Mouse (Mus musculus) liver, postnatal 0 days (tissue): ENCODE data around the gene Syna. TPM values are rescaled to one million over a fixed set of nuclear protein-coding genes. Genes with fewer than 3 reads are reported as not detected.

ENCODE experiments used
- ATAC-seq: fragments of 200-750 bp; cut with Nextera tagmentation; 2 replicates; pipeline ENCODE4 v1.8.0; 2017; ENCODE audit warnings: mild to moderate bottlenecking, moderate library complexity
- DNase-seq: peaks from one replicate; pipeline ENCODE4 v3.0.0-alpha.2; 2016
- H3K27ac ChIP-seq: fragments of 300-500 bp; sonication (generic); 2 replicates; pipeline ENCODE4 v1.5.1; 2014; ENCODE audit warnings: antibody characterized with exemption, moderate library complexity, mild to moderate bottlenecking, low read depth
- H3K27me3 ChIP-seq: fragments of 300-500 bp; sonication (generic); 2 replicates; pipeline ENCODE4 v1.6.1; 2014; ENCODE audit warnings: low read length, control low read depth, mixed read lengths; ENCODE audit not compliant: insufficient read depth
- H3K36me3 ChIP-seq: fragments of 300-500 bp; sonication (generic); replicated peaks from 2 replicates; pipeline ENCODE4 v1.6.1; 2014; ENCODE audit warnings: mild to moderate bottlenecking, control low read depth, low read length, moderate library complexity, mixed read lengths; ENCODE audit not compliant: insufficient read depth
- H3K4me1 ChIP-seq: fragments of 300-500 bp; sonication (generic); 2 replicates; pipeline ENCODE4 v1.6.1; 2014; ENCODE audit warnings: antibody characterized with exemption, mild to moderate bottlenecking, control low read depth; ENCODE audit not compliant: insufficient read depth
- H3K4me2 ChIP-seq: fragments of 300-500 bp; sonication (generic); 2 replicates; pipeline ENCODE4 v1.6.1; 2014; ENCODE audit warnings: low read depth, mild to moderate bottlenecking, low read length, moderate library complexity, mixed read lengths
- H3K4me3 ChIP-seq: fragments of 300-500 bp; sonication (generic); 2 replicates; pipeline ENCODE4 v1.5.1; 2014; ENCODE audit warnings: low read depth, low read length
- H3K9ac ChIP-seq: fragments of 300-500 bp; sonication (generic); replicated peaks from 2 replicates; pipeline ENCODE4 v1.6.1; 2014; ENCODE audit warnings: mild to moderate bottlenecking, moderate library complexity
- H3K9me3 ChIP-seq: fragments of 300-500 bp; sonication (generic); 2 replicates; pipeline ENCODE4 v1.6.1; 2016; ENCODE audit warnings: mild to moderate bottlenecking, control low read depth, low read length, mixed read lengths
- CTCF ChIP-seq: sonication (generic); IDR thresholded peaks from 2 replicates; pipeline ENCODE4 v1.5.1; 2016; ENCODE audit warnings: antibody characterized with exemption, low read depth
- EP300 ChIP-seq: IDR thresholded peaks from 2 replicates; pipeline ENCODE4 v1.6.1; 2016; ENCODE audit warnings: antibody characterized with exemption, low read depth, mild to moderate bottlenecking
- WGBS: fragments of 180-500 bp; shearing (Covaris S2); extraction: QIAGEN DNeasy Blood & Tissue Kit; methylation state at CpG from one replicate; pipeline ENCODE4 v1.1.7; 2014; ENCODE audit not compliant: insufficient replicate concordance; 5-methylcytosine and 5-hydroxymethylcytosine counted together
- polyA plus RNA-seq: library from polyadenylated mRNA; unstranded; fragments of >200 nt; fragmentation: Nextera tagmentation; extraction: Ambion mirVana; gene quantifications from 2 replicates; pipeline ENCODE4 v1.2.1, GENCODE M21; 2015

Gene Syna
- polyA plus RNA-seq, 1 experiment from 2014 or later = not detected

DNA sequence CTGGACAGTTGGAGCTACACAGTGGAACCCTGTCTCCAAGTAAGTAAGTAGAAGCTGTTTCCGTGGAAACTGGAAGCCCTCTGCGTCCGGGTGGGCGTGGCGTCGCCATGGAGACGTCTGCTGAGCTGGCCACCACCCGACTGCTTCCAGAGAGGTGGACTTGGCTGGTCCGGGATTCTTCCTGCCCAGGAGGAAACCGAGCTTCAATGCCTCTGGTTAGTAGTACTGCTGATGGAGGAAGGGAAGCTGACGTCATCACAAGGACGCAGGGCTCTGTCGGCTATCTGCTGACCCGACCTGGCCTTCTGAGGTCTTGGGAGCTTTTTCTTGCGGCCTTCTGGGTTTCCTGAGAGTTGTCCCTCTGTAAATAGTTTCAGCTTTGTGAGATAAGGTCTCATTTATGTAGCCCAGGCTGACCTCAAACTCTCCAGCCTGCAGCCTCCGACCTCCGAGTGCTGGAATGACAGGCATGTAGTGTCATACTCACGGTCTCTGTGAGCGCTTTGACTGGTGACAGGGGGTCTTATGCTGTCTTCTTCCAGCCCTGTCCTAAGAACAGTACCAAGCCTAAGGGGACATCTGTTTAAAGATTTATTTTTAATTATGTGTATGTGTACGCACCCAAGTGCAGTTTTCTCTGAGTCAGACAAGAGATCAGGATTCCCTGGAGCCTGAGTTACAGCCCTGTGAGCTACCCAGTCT is 4.4 kb downstream of the Syna start:
- Histone ChIP-seq H3K36me3 (no peaks in the 10 kb centered on the region), H3K9me3 (no peaks in the 10 kb centered on the region), H3K27ac (no peak overlapping the region), H3K4me3 (no peak overlapping the region), H3K9ac (no peak overlapping the region), H3K27me3 (no peaks in the 10 kb centered on the region), H3K4me1 (peaks cover 20% of the 10 kb centered on the region), H3K4me2 (0 out of 2 replicates have a peak overlapping the region, but pooled peaks have one; percentile 7)
- 17% methylated on average over 20 of the region's 20 CpGs for WGBS
- DNase-seq = peak; percentile 63
- no peak for ATAC-seq
- TF ChIP-seq CTCF (no peak), EP300 (no peak)

DNA sequence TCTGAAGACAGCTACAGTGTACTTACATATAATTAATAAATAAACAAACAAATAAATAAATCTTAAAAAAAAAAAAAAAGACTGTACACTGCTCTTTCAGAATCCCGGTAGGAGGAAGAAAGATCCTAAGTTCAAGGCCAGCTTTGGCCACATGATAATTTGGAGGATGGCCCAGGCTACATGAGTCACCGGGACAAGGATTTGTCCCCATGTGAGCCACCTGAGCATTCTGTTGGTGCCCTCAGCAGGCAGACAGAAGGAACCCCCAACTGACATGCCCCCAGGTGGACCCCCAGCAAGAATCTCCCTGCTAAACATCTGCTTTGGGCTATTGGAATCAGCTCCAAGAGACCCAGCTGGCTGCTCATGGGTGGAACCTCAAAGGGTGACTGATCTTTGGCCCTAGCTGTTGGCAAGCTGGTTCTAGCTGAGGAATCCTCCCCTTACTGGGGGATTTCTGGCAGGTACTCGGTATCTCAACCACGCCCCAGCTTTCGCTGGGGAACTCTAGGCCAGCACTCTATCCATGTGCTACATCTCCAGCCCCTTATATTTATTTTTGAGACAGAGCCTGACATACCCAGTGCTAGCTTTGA is 5.9 kb downstream of the Syna start:
- no peaks in the 10 kb centered on the region for H3K27me3 ChIP-seq
- peaks cover 24% of the 10 kb centered on the region for H3K4me1 ChIP-seq
- DNase-seq (no peak), ATAC-seq (no peak)
- H3K9ac ChIP-seq = no peak overlapping the region
- H3K27ac ChIP-seq = no peak overlapping the region
- WGBS = 65% methylated on average over 5 of the region's 5 CpGs
- no peak overlapping the region for H3K4me3 ChIP-seq
- no peak for TF ChIP-seq EP300
- TF ChIP-seq CTCF = no peak
- H3K36me3 ChIP-seq = no peaks in the 10 kb centered on the region
- H3K4me2 ChIP-seq = no peak overlapping the region
- H3K9me3 ChIP-seq = no peaks in the 10 kb centered on the region

DNA sequence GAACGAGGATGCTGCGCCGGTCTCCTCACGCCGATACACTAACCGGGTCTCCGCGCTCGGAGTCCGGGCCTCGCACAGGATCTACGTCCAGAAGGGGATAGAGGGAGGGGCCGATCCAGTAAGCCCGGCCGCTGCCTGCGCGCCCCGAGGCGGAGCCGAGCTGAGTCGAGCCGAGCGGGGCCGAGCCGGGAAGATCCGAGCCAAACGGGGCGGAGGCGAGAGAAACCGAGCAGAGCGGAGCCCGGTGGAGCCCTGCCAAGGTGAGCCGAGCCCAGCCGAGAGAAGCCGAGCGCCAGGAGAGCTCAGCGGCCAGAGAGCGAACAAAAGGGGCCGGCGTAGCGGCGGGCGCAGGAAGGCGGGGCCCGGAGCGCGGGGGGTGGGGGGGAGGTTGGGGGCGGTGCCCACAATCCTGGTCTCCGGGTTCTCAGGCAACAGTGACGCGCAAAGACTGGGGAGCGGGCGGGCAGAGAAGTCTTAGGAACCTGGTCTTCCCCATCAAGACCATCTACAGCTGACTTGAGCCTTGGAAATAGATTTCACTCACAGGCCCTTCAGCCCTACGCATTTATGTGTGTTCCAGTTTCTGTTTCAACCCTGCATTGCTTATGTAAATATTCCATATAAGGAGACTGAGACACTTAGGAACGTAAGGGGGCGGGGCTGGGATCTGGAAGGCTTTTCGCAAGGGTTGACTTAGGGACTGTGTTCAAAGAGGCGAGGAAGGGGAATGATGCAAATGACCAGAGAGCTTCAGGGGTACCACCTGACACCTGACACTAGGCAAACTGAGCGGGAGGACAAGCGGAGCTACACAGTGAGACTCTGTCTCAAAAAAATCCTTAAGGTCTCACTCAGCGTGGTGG is 7.6 kb downstream of the Syna start, which contains the start of gene Clip2:
TSS of gene Clip2 (minus strand) at position 325 of the 863 bp plus-strand sequence.
- Histone ChIP-seq H3K27ac (peak within 1 kb of the TSS; percentile 71), H3K36me3 (no peaks in the 10 kb centered on the region), H3K4me2 (peak within 1 kb of the TSS; percentile 95), H3K27me3 (no peaks in the 10 kb centered on the region), H3K9ac (peak within 1 kb of the TSS; percentile 73), H3K4me3 (peak within 1 kb of the TSS; percentile 69), H3K9me3 (no peaks in the 10 kb centered on the region), H3K4me1 (peaks cover 24% of the 10 kb centered on the region)
- 2% methylated on average over 57 of the region's 61 CpGs for WGBS
- DNase-seq = peak; percentile 94
- peak; percentile 95 for ATAC-seq
- TF ChIP-seq EP300 (no peak), CTCF (peak; percentile 21; the same call in 1 of the 2 replicates)

DNA sequence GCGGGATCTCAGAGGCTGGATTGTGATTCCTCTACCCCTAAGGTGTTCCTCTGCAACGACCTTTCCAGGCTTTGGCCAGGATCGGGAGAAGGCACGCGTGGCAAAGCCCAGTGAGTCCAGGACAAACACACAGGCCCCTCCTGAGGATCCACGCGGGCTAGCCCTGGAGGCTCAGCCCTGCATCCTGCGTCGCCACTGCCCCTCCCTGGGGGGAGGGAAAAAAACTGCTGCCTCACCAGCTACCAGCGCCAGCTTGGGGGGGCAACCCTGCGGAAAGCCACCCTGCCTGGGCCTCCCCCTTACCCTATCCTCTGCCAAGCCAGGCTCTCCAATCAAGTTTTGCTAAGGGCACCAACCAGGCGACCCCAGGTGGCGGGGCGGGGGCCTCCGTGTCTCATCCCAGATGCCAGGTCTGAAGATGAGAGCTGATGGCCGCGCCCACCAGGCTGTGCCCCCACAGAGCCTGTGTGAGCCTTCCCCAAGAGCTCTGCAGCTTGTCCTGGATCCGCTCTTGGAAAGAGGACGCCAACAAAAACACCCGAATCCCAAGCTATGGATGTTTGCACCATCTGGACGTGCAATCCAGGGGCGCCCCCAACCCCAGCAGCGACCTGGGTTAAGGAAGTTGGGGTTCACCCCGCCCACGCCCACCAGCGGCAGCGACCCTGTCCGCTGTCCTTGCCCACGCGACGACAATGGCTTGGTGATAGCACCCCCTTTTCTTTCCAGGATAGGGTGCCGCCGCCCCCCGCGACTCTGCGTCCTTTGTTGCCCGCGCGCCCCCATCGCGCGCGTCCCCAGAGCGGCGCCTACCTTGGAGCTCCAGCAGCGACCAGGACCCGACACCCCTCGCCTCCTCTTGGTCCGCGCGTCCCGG is 8.5 kb downstream of the Syna start:
- Histone ChIP-seq H3K4me1 (peaks cover 24% of the 10 kb centered on the region), H3K9me3 (no peaks in the 10 kb centered on the region), H3K36me3 (no peaks in the 10 kb centered on the region), H3K27me3 (no peaks in the 10 kb centered on the region), H3K9ac (peak overlapping the region; percentile 73), H3K4me3 (peak overlapping the region; percentile 69), H3K4me2 (peak overlapping the region; percentile 95), H3K27ac (peak overlapping the region; percentile 71)
- DNase-seq (peak; percentile 34), ATAC-seq (no peak)
- 4% methylated on average over 50 of the region's 52 CpGs for WGBS
- TF ChIP-seq EP300 (no peak), CTCF (no peak)

DNA sequence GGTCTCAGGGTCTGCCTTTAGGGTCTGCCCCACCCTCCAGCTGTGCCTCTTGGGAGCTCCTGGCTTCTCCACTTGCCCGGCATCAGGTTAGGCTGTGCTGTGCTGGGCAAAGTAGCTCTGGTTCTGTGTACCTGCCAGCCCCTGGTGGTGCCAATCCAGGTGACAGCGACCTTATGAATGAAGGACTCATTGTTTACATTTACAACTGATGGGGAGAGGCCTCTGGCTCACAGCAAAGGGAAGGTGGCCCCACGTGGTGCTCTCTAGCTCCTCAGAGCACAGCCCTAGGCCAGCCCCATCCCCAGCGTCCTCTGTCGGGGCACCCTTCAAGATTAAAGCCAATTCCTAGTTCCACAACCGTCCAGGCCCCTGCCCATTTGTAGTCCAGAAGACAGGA is 9.1 kb downstream of the Syna start:
- ATAC-seq (no peak), DNase-seq (no peak)
- TF ChIP-seq CTCF (no peak), EP300 (no peak)
- H3K9me3 ChIP-seq = no peaks in the 10 kb centered on the region
- H3K4me3 ChIP-seq = peak overlapping the region; percentile 69; the same call in 1 of the 2 replicates
- peak overlapping the region; percentile 95 for H3K4me2 ChIP-seq
- 22% methylated on average over 6 of the region's 6 CpGs for WGBS
- peak overlapping the region; percentile 73 for H3K9ac ChIP-seq
- H3K36me3 ChIP-seq = no peaks in the 10 kb centered on the region
- peak overlapping the region; percentile 36; the same call in 1 of the 2 replicates for H3K27ac ChIP-seq
- no peaks in the 10 kb centered on the region for H3K27me3 ChIP-seq
- peaks cover 24% of the 10 kb centered on the region for H3K4me1 ChIP-seq
